Mouse (Mus musculus) urinary bladder, adult 18-20 months (tissue): ENCODE measurements around the gene Atpaf2.

Experiments
- DNase-seq, 2 experiments: peaks; one replicate each; pipeline ENCODE4 v3.0.0; 2022; ENCODE audit warnings: low spot score in 2 of 2, mixed read lengths in 2 of 2

Atpaf2 gene

GRCm38 (mm10) chr11:60397172-60397571 lies 21.1 kb downstream of the Atpaf2 start:
- no peak for DNase-seq

DNA sequence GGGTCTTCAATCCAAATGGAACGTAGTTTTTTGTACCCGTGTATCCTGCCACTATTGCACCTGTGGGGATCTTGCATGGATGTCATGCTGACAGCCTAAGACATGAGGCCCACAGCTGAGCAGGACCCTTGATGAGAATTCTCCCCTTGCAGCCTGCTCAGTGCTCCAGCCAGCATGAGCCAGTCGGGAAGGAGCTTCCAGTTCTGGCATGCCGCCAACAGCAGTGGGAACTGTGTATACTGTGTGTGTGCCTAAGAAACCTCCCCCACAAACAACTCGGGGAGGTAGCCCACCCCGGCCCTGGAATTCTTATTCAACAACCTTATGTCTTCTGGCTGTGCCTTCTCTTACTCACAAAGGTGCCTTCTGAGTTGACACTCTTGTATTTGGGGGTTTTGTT lies 21.7 kb downstream of the Atpaf2 start:
- no peak for DNase-seq

DNA sequence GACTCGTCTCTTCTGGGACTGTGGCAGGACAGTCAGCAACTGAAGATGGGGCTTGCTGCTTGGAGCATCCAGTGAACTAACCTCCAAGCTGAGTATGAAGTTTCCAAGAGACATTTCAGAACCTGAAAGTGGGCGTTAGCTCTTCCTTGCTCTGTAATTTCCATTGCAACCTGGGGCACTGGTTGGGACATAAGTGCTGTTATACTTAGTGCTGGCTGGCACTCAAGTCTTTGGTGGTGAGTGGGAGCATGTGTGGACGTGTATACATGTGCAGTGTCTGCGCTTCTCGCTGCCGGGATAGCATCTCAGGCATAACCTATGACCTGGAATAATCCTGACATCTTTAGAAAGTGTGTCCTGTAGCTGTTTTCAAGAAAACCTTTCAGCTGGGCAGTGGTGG lies 26.9 kb downstream of the Atpaf2 start:
- no peak for DNase-seq

- DNase-seq = no peak
These were observed 30.3 kb downstream of the Atpaf2 start for GRCm38 (mm10) chr11:60387944-60388343.

DNA sequence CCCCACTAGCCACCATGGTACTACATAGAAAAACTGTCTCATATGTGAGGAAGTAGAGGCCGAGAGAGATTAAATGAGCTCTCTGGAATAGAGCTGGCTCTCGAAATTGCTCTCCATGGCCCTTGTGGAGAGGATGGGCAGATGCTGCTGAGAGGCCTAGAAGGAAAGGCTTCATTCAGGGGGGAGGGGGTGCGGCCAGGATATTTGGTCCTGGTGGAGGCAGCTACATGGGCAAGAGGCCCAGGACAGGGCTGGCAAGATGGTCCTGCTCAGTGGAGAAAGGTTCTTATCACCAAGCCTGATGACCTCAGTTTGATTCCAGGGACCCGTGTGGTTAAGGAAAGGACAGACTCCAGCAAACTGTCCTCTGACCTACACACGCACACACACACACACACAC lies 32.3 kb downstream of the Atpaf2 start:
- DNase-seq = no peak

DNA sequence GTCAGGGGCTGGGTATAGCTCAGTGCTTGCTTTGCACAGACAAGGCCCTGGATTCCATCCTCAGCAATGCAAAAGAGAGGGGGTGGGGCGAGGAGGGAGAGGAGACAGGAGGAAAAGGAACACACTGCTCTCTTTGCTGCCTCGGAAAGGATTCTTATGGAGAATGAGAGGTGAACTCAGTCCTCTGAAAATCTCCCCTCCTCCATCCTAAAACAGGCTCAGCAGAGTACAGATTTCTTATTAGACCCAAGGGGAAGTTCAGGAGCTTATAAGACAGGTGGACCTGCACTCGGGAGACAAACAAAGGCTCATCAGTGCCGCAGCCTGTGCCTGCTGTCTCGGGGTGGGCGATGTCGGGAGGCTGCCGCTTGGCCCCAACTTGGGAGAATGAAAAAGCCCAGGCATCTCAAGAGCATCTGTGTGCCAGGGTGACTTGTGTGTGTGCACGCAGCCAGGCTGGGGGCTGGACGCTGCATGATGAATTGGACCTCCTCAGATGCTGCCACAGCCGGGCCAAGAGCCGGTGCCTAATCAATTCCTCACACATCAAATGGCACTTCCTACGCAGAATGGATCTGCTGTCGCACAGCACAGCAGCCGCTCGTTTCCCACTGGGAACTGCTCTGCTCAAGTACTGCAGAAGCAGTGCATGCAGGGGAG lies 33.4 kb downstream of the Atpaf2 start:
- DNase-seq = no peak

DNA sequence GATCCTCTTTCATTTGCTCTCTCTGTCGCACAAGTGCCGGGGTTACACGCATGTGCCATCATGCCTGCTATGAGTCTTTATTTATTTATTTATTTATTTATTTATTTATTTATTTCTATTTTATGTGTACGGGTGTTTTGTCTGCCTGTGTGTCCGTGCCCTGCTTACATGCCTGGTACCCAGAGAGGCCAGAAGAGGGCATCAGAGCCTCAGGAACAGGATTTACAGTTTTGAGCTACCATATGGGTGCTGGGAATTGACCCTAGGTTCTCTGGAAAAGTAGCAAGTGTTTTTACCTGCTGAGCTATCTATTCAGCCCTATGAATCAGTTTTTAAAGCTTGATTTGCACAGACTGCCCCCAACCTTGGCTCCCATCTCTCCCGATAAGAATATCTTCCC lies 34.7 kb downstream of the Atpaf2 start:
- no peak for DNase-seq

- no peak for DNase-seq
These were observed 43.8 kb downstream of the Atpaf2 start for GRCm38 (mm10) chr11:60374481-60374880.

DNA sequence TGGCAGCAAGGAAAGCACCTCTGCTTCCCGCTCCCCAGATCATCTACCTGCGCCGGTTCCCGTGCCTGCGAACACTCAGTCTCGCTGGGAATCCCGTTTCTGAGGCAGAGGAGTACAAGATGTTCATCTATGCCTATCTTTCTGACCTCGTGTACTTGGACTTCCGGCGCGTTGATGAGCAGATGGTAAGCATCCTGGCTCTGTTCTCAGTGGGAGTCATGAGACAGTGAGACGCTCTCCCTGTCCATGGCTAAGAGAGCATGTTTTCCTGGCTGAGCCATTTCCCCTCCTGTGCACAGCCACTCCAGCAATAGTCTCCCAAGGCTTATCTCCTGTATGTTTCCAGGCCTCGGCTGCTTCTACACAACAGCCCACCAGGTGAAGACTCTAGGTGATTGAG lies 47.8 kb downstream of the Atpaf2 start:
- no peak for DNase-seq

GRCm38 (mm10) chr11:60369448-60369847 lies 48.8 kb downstream of the Atpaf2 start:
- DNase-seq = no peak

GRCm38 (mm10) chr11:60368909-60369308 lies 49.3 kb downstream of the Atpaf2 start:
- DNase-seq = no peak

GRCm38 (mm10) chr11:60367256-60367655 lies 51.0 kb downstream of the Atpaf2 start:
- no peak for DNase-seq

- DNase-seq = no peak
These were observed 51.8 kb downstream of the Atpaf2 start for GRCm38 (mm10) chr11:60366239-60367019.

DNA sequence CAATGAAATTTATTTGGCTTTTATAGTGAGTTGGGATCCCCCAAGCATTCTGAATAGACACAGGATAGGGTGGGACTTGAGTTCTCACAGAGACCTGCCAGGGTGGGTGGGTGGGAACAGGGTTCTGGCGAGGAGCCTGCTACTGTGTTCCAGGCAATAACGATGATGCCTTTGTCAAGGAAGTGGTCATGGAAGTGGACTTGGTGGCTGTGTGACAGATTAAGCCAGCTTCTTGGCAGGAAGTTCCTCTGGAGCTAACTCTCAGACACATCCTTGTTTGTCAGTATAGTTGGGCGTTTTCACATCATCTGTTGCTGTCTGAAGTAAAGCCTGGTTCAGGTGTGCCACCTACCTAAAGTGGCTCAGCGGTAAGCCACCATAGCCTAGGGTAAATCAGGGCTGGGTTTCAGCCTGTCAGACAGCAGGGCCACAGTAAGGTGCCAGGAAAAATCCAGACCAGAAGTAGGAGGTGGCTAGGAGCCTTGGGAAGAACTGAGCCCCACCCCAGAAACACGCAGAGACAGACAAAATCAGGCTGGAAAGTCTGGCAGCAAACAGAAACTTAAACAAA lies 57.5 kb downstream of the Atpaf2 start:
- no peak for DNase-seq

GRCm38 (mm10) chr11:60359936-60360335 lies 58.3 kb downstream of the Atpaf2 start:
- DNase-seq = no peak

DNA sequence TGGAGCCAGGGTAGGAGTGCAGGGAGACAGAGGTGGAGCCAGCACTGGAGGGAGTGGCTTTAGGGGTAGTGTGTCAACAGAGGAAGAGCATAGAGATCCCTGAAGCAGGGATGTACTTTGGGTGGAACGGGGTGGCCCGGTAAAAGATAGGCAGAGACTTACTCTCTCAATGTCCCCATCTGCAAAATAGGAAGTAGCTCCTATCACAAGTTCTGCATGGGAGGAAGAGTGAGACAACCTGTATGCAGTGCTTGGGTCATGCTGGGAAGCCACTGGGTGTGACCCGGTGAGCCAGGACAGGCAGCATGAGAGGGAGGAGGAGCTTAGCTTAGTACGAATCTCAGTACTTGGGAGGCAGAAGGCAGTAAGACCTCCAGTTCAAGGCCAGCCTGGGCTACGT lies 59.1 kb downstream of the Atpaf2 start:
- DNase-seq = no peak

DNA sequence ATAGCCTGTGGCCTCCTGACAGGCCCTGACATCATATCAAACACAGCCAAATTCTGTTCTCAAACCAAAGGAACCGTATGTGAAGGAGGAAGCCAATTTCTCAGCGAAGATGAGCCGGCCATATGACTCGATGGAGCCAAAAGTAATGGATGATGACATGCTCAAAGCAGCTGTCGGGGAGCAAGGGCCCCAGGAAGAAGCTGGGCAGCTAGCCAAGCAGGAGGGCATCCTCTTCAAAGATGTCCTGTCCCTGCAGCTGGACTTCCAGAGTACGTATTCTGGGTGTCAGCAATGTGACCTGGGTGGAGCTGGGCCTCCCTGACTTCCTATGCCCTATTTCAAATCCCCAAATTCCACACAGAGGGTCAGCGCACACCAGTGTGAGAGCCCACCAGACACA lies 59.7 kb downstream of the Atpaf2 start:
- DNase-seq = no peak

DNA sequence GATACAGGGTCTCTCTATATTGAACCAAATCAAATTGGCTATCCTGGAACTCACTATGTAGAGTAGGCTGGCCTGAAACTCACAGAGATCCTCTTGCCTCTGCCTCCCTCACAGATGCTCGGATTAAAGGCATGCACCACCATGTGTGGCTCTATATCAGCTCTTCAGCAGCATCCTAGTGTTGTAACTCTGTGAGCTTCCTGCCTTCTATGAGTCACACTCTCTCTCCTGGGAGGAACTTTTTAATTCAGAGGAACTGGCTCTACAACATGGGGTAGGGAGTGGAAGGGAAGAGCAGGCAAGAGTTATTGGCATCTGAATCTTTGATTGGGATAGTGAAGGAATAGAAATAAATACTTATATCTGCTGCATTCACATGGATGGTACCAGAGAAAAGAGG lies 61.1 kb downstream of the Atpaf2 start:
- no peak for DNase-seq

GRCm38 (mm10) chr11:60355952-60356351 lies 62.3 kb downstream of the Atpaf2 start:
- no peak for DNase-seq

- peak; percentile 90 to 99 for DNase-seq
These were observed 65.5 kb downstream of the Atpaf2 start, which contains the start of the genes Tom1l2 and Drc3 for GRCm38 (mm10) chr11:60352559-60353411. TSS of gene Tom1l2 (minus strand) at chr11:60352905. TSS of gene Drc3 (plus strand) at chr11:60353329.

GRCm38 (mm10) chr11:60351925-60352371 lies 66.3 kb downstream of the Atpaf2 start:
- peak in 1 of 2 experiments; percentile 20 for DNase-seq

- DNase-seq = no peak
These were observed 66.9 kb downstream of the Atpaf2 start for GRCm38 (mm10) chr11:60351388-60351787.
